Mouse (Mus musculus) leukemia stem cell, adult 10-12 weeks (primary cell): Measurements from ENCODE around the gene Olfr389. TPM values are rescaled to one million over a fixed set of nuclear protein-coding genes. Genes with fewer than 3 reads are reported as not detected.

ENCODE experiments used
- polyA plus RNA-seq: library from polyadenylated mRNA; stranded (reverse); fragments of >175 nt; gene quantifications from 2 replicates; pipeline ENCODE4 v1.2.3, GENCODE M21; 2012; ENCODE audit warnings: low replicate concordance

Olfr389 gene
- not detected in 2 replicates for polyA plus RNA-seq

GRCm38 (mm10) chr11:73780613-73781012 lies at the start of gene Olfr389:
Gene Olfr389 (minus strand): TSS chr11:73780713.

DNA sequence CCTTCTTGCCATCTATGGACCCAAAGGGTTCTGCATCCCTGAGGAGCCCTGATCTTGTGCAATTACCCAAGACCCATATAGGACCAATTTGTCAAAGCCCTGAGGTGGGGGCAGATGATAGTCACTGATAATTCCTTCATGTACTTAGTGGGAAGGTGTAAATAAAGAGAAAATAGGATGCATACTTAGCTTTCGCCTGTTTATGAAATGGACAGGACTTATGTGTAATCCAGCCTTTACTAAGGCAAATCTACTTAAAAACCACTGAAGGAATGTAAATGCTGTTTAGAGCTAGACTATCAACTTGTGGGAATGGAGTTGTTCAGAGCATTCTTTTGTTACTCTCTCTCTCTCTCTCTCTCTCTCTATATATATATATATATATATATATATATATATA lies 36.4 kb upstream of the Olfr389 start, which contains the start of gene Olfr392:
TSS of gene Olfr392 (minus strand) at position 101 of the 400 bp plus-strand sequence.

DNA sequence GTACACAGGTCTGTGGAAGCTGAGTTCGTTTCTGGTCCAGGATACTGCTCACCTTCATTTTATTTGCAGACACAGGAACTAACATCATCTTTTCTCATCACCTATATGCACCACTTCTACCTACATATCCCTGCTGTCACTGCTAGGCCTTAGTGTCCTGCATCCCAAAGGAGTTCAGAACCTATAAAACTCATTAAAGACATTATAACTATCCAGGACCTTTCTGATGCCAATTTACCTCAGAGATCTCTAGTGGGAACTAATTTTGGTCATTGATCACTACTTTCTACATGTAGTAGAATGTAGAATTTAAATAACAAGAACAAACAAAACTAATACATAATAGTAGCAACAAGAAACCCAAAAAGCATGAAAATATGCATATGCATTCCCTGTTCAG lies 22.4 kb upstream of the Olfr389 start, which contains the start of gene Olfr391-ps:
TSS of gene Olfr391-ps (minus strand) at position 101 of the 400 bp plus-strand sequence.

DNA sequence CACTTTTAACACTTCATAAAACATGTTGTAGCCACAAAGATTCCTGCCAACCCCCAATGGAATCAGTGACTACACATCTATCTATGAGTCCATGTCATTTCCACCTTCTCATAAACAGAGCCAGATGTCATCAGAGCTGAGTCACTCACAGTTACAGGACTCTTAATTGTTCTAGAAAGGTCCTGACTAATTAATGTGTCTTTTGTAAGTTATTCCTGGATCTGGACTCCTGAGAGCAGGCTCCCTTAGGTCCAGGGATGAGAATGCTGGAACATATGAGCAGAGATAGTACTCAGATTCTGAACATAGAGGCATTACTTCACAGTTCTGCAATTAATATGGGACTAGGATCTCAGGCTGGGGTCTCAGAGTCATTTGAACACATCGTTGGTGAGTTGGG lies 2.2 kb upstream of the Olfr389 start, which contains the start of gene Olfr390:
TSS of gene Olfr390 (plus strand) at position 301 of the 400 bp plus-strand sequence.

Other genes starting within 250 kb of the Olfr389 start
- gene Olfr385, start 187.7 kb downstream of the Olfr389 start, polyA plus RNA-seq, result not detected in 2 replicates
- not detected in 2 replicates for gene Olfr384, start 182.1 kb downstream of the Olfr389 start, polyA plus RNA-seq
- not detected in 2 replicates for gene Zfp735, start 91.9 kb downstream of the Olfr389 start, polyA plus RNA-seq
- not detected in 2 replicates for gene Olfr390, start 2.3 kb upstream of the Olfr389 start, polyA plus RNA-seq
- gene Olfr391-ps, start 22.3 kb upstream of the Olfr389 start, polyA plus RNA-seq, result not detected in 2 replicates
- gene Olfr392, start 36.3 kb upstream of the Olfr389 start, polyA plus RNA-seq, result not detected in 2 replicates
- not detected in 2 replicates for gene Olfr393, start 70.7 kb upstream of the Olfr389 start, polyA plus RNA-seq
- not detected in 2 replicates for gene Olfr394, start 110.1 kb upstream of the Olfr389 start, polyA plus RNA-seq
- not detected in 2 replicates for gene Olfr395, start 128.6 kb upstream of the Olfr389 start, polyA plus RNA-seq
- gene Olfr23, start 156.0 kb upstream of the Olfr389 start, polyA plus RNA-seq, result not detected in 2 replicates
- gene Olfr397, start 180.1 kb upstream of the Olfr389 start, polyA plus RNA-seq, result not detected in 2 replicates
- not detected in 2 replicates for gene Olfr398, start 209.7 kb upstream of the Olfr389 start, polyA plus RNA-seq